Comparison of ENCODE assay signal across 8 mouse cellular contexts in genomic region chr8:105275840-105276239, GRCm38 (mm10). TPM values are rescaled to one million over a fixed set of nuclear protein-coding genes. Genes with fewer than 3 reads are reported as not detected.
DNase-seq lines count a peak whose midpoint lies in the region; ATAC-seq lines count a peak whose summit lies in the region.

Gene Nol3, plus strand, starts transcription at chr8:105276140.

- DNase-seq in kidney, postnatal 4 days: no peak
- no peak for DNase-seq in heart, postnatal 14 days
- DNase-seq in midbrain, embryonic 11.5 days (ENCODE audit: low spot score, missing footprints): no peak
- no peak for DNase-seq in adrenal gland, postnatal 4 days (ENCODE audit: low spot score in 2 of 2)
- no peak for DNase-seq in embryo, embryonic 10.5 days (ENCODE audit: low spot score)

- H3K4me1 ChIP-seq in kidney, embryonic 15.5 days: peaks cover 29% of the 10 kb centered on the region
- H3K4me1 ChIP-seq in embryonic facial prominence, embryonic 13.5 days: peaks cover 33% of the 10 kb centered on the region
- H3K4me1 ChIP-seq in midbrain, embryonic 11.5 days (ENCODE audit: control insufficient read depth, insufficient read depth, low read length): peaks cover 15% of the 10 kb centered on the region

- H3K9ac ChIP-seq in kidney, embryonic 15.5 days: no peak within 1 kb of the TSS
- H3K9ac ChIP-seq in embryonic facial prominence, embryonic 13.5 days: peak within 1 kb of the TSS; percentile 67
- peak within 1 kb of the TSS; percentile 47 for H3K9ac ChIP-seq in midbrain, embryonic 11.5 days (ENCODE audit: low read length)

- ATAC-seq in kidney, embryonic 15.5 days (replicated peaks; ENCODE audit: low FRiP score): no peak
- ATAC-seq in embryonic facial prominence, embryonic 13.5 days (ENCODE audit: insufficient number of reproducible peaks, insufficient read depth, low FRiP score, low TSS enrichment, low read depth): no peak
- ATAC-seq in midbrain, embryonic 11.5 days (ENCODE audit: low FRiP score): peak; percentile 10; the same call in 1 of the 2 replicates
- no peak for ATAC-seq in CD4-positive, CD25-positive, alpha-beta regulatory T cell, adult 4 months

- H3K27ac ChIP-seq in kidney, embryonic 15.5 days: no peak within 1 kb of the TSS
- no peak within 1 kb of the TSS for H3K27ac ChIP-seq in embryonic facial prominence, embryonic 13.5 days
- H3K27ac ChIP-seq in midbrain, embryonic 11.5 days (ENCODE audit: low read depth, low read length): no peak within 1 kb of the TSS

- H3K4me3 ChIP-seq in kidney, embryonic 15.5 days (replicated peaks): peak within 1 kb of the TSS; percentile 42
- H3K4me3 ChIP-seq in embryonic facial prominence, embryonic 13.5 days: peak within 1 kb of the TSS; percentile 48
- peak within 1 kb of the TSS; percentile 34 for H3K4me3 ChIP-seq in midbrain, embryonic 11.5 days (ENCODE audit: low read depth, low read length)

- intact Hi-C loops in heart, postnatal 14 days (cut with DNase I): no loop called here

- H3K36me3 ChIP-seq in kidney, embryonic 15.5 days: 0 out of 2 replicates have a peak, but pooled peaks cover 3% of the 10 kb centered on the region
- peaks cover 7% of the 10 kb centered on the region; the same call in 1 of the 2 replicates for H3K36me3 ChIP-seq in embryonic facial prominence, embryonic 13.5 days
- H3K36me3 ChIP-seq in midbrain, embryonic 11.5 days (ENCODE audit: control insufficient read depth, insufficient read depth, low read length): no peaks in the 10 kb centered on the region

- peaks cover 99% of the 10 kb centered on the region for H3K27me3 ChIP-seq in kidney, embryonic 15.5 days
- peaks cover 99% of the 10 kb centered on the region for H3K27me3 ChIP-seq in embryonic facial prominence, embryonic 13.5 days
- peaks cover 90% of the 10 kb centered on the region for H3K27me3 ChIP-seq in midbrain, embryonic 11.5 days (ENCODE audit: control insufficient read depth, insufficient read depth, low read length)

- H3K9me3 ChIP-seq in kidney, embryonic 15.5 days (replicated peaks): no peaks in the 10 kb centered on the region
- no peaks in the 10 kb centered on the region for H3K9me3 ChIP-seq in embryonic facial prominence, embryonic 13.5 days
- H3K9me3 ChIP-seq in midbrain, embryonic 11.5 days (ENCODE audit: control insufficient read depth, low read length): no peaks in the 10 kb centered on the region

- H3K4me2 ChIP-seq in kidney, embryonic 15.5 days: peak within 1 kb of the TSS; percentile 71
- H3K4me2 ChIP-seq in embryonic facial prominence, embryonic 13.5 days: peak within 1 kb of the TSS; percentile 82
- peak within 1 kb of the TSS; percentile 55 for H3K4me2 ChIP-seq in midbrain, embryonic 11.5 days

- 2% methylated on average over 10 of the region's 10 CpGs for WGBS in kidney, embryonic 15.5 days
- 3% methylated on average over 10 of the region's 10 CpGs for WGBS in embryonic facial prominence, embryonic 13.5 days
- WGBS in midbrain, embryonic 11.5 days: 5% methylated on average over 10 of the region's 10 CpGs

RNA-seq across cellular contexts. Expression of gene Nol3, which starts in this region (rescaled TPM):
- polyA plus RNA-seq in kidney, embryonic 15.5 days (2015; fragmentation: Nextera tagmentation; extraction: Ambion mirVana): 0.84 and 1.1 TPM in 2 replicates
- polyA plus RNA-seq in embryonic facial prominence, embryonic 13.5 days (2015; fragmentation: Nextera tagmentation; extraction: Ambion mirVana): 1.8 and 2.8 TPM in 2 replicates
- total RNA-seq in heart, postnatal 14 days (2021): 10 to 100 TPM; 17.9 to 19.0 TPM
- polyA plus RNA-seq in midbrain, embryonic 11.5 days (2014; fragmentation: Nextera tagmentation; extraction: Ambion mirVana): 2.0 and 3.2 TPM in 2 replicates
- 1 to 10 TPM; 1.8 to 2.7 TPM for total RNA-seq in adrenal gland, postnatal 4 days (2021)
- under 1 TPM in 1 of 2 experiments, not detected in 1; 0.15 TPM for polyA plus RNA-seq in CD4-positive, CD25-positive, alpha-beta regulatory T cell, adult 4 months (2017; shearing (Covaris generic))

Comparison
In these comparisons a context has a peak if more than half of its experiments do, and no peak if none do; other contexts are left out.
1. RNA of gene Nol3 (total RNA-seq): 17.9 to 19.0 TPM in heart, postnatal 14 days; 1.8 to 2.7 TPM in adrenal gland, postnatal 4 days; every median in the first group is over 4 times any median in the second.
2. Peak in every context shown above with its lines, with median percentiles within 50 percentile points of each other: H3K4me2 ChIP-seq and H3K4me3 ChIP-seq.